Mouse (Mus musculus): ENCODE data around the gene Gm2956. TPM values are rescaled to one million over a fixed set of nuclear protein-coding genes. Genes with fewer than 3 reads are reported as not detected.

The Gm2956 gene
- not detected in 2 replicates for polyA plus RNA-seq (2012; rRNA removed)

GRCm38 (mm10) chr14:3332087-3332677, at the start of gene Gm2956:
Gene Gm2956 (plus strand): TSS chr14:3332627.

GRCm38 (mm10) chr14:3394793-3395192, 62.4 kb downstream of the Gm2956 start, which contains the start of gene Gm10413:
Gene Gm10413 (plus strand): TSS chr14:3395093.

Other genes starting within 250 kb of the Gm2956 start
- not detected in 2 replicates for gene Gm10340, start 198.6 kb upstream of the Gm2956 start, polyA plus RNA-seq (2012; rRNA removed)
- gene Gm5795, start 144.4 kb upstream of the Gm2956 start, polyA plus RNA-seq (2012; rRNA removed): not detected in 2 replicates
- 3.3 and 5.2 TPM in 2 replicates for gene D830030K20Rik, start 124.1 kb upstream of the Gm2956 start, polyA plus RNA-seq (2012; rRNA removed)
- not detected in 2 replicates for gene Gm10413, start 62.5 kb downstream of the Gm2956 start, polyA plus RNA-seq (2012; rRNA removed)
- 1.1 and 2.1 TPM in 2 replicates for gene Gm10409, start 80.0 kb downstream of the Gm2956 start, polyA plus RNA-seq (2012; rRNA removed)
- gene Gm3005, start 95.5 kb downstream of the Gm2956 start, polyA plus RNA-seq (2012; rRNA removed): 2.0 and 3.7 TPM in 2 replicates
- not detected in 2 replicates for gene Gm10408, start 116.8 kb downstream of the Gm2956 start, polyA plus RNA-seq (2012; rRNA removed)

All from central nervous system, embryonic 11.5 days (tissue).